Mouse (Mus musculus) kidney, adult 2 months (tissue): ENCODE results near the gene Pitpna. TPM values are rescaled to one million over a fixed set of nuclear protein-coding genes. Genes with fewer than 3 reads are reported as not detected.
A peak's percentile ranks its signal among the peaks of the same experiment; 100 is the strongest.

Experiments
- DNase-seq: peaks from one replicate; pipeline ENCODE4 v3.0.0; 2021
- H3K27ac ChIP-seq: fragments of 200-500 bp; 2 replicates; pipeline ENCODE4 v1.5.1; 2012; ENCODE audit warnings: low read depth, low read length, control low read depth, inconsistent platforms; ENCODE audit not compliant: insufficient read depth
- H3K27me3 ChIP-seq: fragments of 200-500 bp; replicated peaks from 2 replicates; pipeline ENCODE4 v1.6.1; 2012; ENCODE audit warnings: mild to moderate bottlenecking, moderate library complexity, low read length, inconsistent platforms; ENCODE audit not compliant: control insufficient read depth, insufficient read depth
- H3K36me3 ChIP-seq: fragments of 200-500 bp; 2 replicates; pipeline ENCODE4 v1.6.1; 2012; ENCODE audit warnings: mild to moderate bottlenecking, moderate library complexity, low read length, inconsistent platforms; ENCODE audit not compliant: control insufficient read depth, insufficient read depth
- H3K4me1 ChIP-seq: fragments of 200-500 bp; 2 replicates; pipeline ENCODE4 v1.6.1; 2011; ENCODE audit warnings: low read length; ENCODE audit not compliant: control insufficient read depth, insufficient read depth
- H3K4me3 ChIP-seq: fragments of 200-500 bp; 2 replicates; pipeline ENCODE4 v1.5.1; 2011; ENCODE audit warnings: mild to moderate bottlenecking, low read depth, low read length, control low read depth; ENCODE audit not compliant: insufficient read depth
- CTCF ChIP-seq: fragments of 200-500 bp; conservative IDR thresholded peaks from 2 replicates; pipeline ENCODE4 v1.5.1; 2011; ENCODE audit warnings: low read depth, mild to moderate bottlenecking, control low read depth, low read length, moderate library complexity, mixed read lengths; ENCODE audit not compliant: insufficient read depth, insufficient read length
- POLR2A ChIP-seq: fragments of 200-500 bp; IDR thresholded peaks from one replicate; pipeline ENCODE4 v1.6.1; 2011; ENCODE audit warnings: low read depth, low read length, control low read depth
- WGBS: fragments of 180-500 bp; shearing (Covaris S2); methylation state at CpG from one replicate; pipeline ENCODE4 v1.1.7; 2018; 5-methylcytosine and 5-hydroxymethylcytosine counted together
- polyA plus RNA-seq: library from polyadenylated mRNA; depleted of rRNA; stranded (reverse); fragments of >200 nt; gene quantifications from 2 replicates; pipeline ENCODE4 v1.2.3, GENCODE M21; 2012

Pitpna gene
- polyA plus RNA-seq, 1 experiment: 60.3 TPM

DNA sequence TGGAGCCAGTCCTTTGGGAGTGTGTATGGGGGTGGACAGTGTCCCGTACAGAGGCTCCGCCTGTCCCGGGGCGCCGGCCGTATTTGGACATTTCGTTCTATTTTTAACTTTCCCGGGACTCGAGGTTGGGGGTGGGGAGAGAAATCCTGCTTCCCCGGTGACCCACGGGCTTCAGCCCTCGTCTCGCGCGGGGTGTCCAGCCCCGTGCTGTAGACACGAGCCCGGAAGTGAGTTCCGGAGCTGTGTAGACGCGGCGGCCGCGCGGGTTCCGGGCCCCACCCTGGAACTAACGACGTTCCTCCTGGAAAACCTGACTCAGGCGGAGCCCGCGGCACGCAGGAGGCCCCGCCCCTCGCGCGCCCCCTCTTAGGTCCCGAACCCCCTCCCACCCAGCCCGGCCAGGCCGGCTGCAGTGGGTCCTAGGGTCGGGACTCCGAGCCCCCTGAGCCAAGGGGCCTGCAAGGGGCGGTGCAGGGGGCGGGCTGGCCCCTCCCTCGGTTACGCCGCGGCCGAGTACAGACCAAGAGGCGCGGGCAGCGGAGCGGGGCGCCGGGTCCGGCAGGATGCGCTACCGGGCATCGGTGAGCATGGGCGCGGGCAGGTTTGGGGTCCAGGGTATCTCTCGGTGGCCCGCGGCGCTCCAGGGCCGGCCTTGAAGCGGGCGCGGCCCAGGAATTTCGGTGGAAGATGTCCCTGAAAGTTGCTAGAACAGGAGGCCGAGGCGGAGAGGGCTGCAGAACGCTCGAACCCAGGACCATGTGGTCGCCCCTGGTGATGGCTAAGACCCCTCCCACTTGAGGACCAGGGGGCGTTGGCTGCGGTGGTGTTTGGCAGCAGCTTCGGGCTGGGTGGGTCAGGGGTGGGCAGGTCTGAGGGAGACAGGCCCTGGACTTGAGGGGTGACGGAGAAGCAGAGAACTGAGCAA lies 68.0 kb downstream of the Pitpna start:
- Histone ChIP-seq H3K4me1 (peaks cover 36% of the 10 kb centered on the region), H3K27me3 (no peaks in the 10 kb centered on the region), H3K4me3 (peak overlapping the region; percentile 78), H3K36me3 (no peaks in the 10 kb centered on the region; the same call in 1 of the 2 replicates), H3K27ac (peak overlapping the region; percentile 84)
- 2% methylated on average over 74 of the region's 78 CpGs for WGBS
- TF ChIP-seq POLR2A (no peak), CTCF (no peak)
- DNase-seq: peak; percentile 89

DNA sequence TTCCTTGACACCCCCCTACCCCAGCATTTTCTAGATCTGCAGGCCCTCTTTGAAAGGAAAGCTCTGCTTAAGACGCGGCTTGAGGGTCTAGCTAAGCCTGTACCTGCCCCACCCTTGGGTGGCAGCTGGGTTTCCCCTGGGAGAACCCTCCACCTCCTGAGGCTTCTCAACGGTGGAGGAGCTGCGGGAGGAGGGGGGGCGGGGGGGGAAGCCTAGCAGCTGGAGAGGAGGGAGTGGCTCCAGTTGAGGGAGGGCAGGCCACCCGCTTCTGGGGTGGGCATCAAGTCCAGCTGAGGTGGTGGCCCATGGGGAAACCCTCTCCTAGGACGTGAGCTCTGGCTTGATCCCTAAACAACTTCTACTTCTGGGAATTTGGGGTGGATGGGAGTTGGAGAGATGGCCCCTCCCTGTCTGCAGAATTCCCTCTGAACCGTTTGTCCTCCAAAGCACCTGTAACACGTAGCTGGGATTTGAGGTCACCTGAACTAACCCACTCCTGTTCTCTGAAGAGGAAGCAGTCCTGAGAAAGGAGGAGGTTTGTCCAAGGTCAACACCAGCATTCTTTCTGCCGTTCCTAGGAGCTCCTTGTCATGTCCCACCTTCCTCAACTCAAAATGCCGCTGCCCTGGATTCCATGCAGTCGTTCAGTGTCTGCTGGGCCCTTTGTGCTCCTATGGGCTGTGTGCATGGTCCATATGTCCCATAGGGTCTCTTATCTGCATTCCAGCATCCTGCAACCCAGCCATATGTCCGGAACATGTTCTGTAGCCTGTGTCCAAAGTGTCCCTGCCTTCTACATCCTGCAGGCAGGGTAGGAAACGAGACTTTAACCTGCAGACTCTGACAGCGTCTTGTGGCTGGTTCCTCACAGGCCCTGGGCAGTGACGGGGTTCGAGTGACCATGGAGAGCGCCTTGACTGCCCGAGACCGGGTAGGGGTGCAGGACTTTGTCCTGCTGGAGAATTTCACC lies 69.0 kb downstream of the Pitpna start:
- DNase-seq: peak; percentile 25
- H3K27ac ChIP-seq: peak overlapping the region; percentile 84

DNA sequence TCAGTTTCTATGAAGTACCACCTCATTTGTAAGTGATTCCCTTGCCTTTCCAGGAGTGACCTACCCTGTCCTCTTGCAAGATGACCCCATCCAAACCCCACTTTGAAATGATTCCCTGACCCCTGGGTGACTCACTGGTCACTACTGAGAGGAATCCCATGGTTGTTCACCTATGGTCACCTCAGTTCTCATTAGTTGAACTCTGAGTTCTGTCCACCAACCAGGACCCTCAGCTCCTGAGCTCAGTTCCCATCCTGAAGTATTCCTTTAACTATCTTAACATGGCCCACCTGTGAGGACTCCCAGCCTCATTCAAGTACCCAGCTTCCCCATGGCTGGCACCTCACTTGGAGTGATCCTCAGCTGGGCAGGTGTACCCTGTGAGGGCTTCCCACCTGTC lies 69.9 kb downstream of the Pitpna start:
- Histone ChIP-seq H3K27me3 (no peaks in the 10 kb centered on the region), H3K4me1 (peaks cover 29% of the 10 kb centered on the region), H3K27ac (no peak overlapping the region), H3K4me3 (no peak overlapping the region), H3K36me3 (no peaks in the 10 kb centered on the region; the same call in 1 of the 2 replicates)
- no peak for DNase-seq
- TF ChIP-seq POLR2A: no peak
- TF ChIP-seq CTCF: no peak

More for the DNA sequence above, 69.0 kb downstream of the Pitpna start:
- no peaks in the 10 kb centered on the region for H3K27me3 ChIP-seq
- no peaks in the 10 kb centered on the region; the same call in 1 of the 2 replicates for H3K36me3 ChIP-seq
- peaks cover 32% of the 10 kb centered on the region for H3K4me1 ChIP-seq
- no peak for TF ChIP-seq POLR2A
- TF ChIP-seq CTCF: no peak
- 43% methylated on average over 20 of the region's 20 CpGs for WGBS
- peak overlapping the region; percentile 78 for H3K4me3 ChIP-seq

DNA sequence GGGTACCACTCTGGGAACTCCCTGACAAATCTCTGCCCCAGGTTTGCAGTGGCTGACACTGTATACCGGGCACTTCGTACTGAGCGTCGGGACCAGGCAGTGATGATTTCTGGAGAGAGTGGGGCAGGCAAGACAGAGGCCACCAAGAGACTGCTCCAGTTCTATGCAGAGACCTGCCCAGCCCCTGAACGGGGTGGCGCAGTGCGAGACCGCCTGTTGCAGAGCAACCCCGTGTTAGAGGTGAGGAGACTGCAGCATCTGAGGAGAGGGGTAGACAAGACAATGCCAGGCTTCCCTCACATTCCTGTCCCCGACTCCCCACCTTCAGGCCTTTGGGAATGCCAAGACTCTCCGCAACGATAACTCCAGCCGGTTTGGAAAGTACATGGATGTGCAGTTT lies 70.4 kb downstream of the Pitpna start:
- no peak for DNase-seq
- Histone ChIP-seq H3K4me3 (no peak overlapping the region), H3K27ac (no peak overlapping the region), H3K4me1 (peaks cover 25% of the 10 kb centered on the region), H3K27me3 (no peaks in the 10 kb centered on the region), H3K36me3 (no peaks in the 10 kb centered on the region; the same call in 1 of the 2 replicates)
- WGBS: 90% methylated on average over 13 of the region's 13 CpGs
- TF ChIP-seq POLR2A: no peak
- TF ChIP-seq CTCF: no peak

DNA sequence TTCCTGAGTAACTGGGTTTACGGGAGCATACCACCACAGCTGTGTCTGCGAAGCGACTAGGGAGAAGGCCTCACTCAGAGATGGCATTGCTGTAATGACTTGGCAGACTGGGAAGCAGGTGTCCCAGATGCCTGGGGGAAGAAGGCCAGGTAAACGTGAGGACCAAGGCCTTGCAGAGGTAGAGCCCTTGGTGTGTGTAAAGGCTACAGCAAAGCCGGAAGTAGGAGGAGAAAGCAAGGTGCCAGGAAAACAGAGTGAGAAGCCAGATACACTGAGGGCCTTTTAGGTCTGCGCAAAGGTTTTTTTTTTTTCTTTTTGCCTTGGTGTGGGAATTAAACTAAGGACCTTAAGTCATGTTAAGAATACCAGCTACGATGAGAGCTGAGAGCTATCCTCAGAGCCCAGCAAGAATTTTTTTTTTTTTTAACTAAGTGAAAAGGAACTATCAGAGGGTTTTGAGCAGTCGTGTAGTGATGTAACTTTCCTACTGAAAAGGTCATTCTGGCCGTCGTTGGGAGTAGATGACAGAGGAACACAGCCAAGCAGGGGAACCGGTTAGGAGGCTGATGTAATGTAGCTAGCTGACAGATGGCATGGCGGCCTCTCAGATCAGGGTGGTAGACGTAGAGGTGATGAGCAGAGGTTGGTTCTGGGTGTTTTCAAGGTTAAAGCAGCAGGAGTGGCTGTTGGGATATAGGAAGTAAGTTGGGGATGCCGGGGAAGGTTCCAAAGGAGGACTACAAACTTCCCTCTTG lies 71.3 kb downstream of the Pitpna start:
- WGBS: 73% methylated on average over 14 of the region's 14 CpGs
- no peak overlapping the region for H3K4me3 ChIP-seq
- H3K4me1 ChIP-seq: peaks cover 20% of the 10 kb centered on the region
- no peak for DNase-seq
- H3K27ac ChIP-seq: no peak overlapping the region
- H3K27me3 ChIP-seq: no peaks in the 10 kb centered on the region
- TF ChIP-seq POLR2A (no peak), CTCF (no peak)
- no peaks in the 10 kb centered on the region; the same call in 1 of the 2 replicates for H3K36me3 ChIP-seq

DNA sequence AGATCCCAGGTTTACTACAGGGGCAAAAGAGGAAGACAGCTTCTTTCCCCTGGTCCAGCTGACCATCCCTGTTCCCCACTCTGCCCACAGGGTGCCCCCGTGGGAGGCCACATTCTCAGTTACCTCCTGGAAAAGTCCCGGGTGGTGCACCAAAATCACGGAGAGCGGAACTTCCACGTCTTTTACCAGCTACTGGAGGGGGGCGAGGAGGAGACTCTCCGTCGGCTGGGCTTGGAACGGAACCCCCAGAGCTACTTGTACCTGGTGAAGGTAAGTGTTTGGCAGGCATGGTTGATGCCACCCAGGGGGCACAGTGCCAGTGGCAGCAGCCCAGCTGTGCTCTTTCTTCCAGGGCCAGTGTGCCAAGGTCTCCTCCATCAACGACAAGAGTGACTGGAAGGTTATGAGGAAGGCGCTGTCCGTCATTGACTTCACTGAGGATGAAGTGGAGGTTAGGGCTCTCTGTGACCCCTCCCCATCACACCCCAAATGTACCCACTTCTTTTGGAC lies 72.2 kb downstream of the Pitpna start:
- TF ChIP-seq POLR2A (no peak), CTCF (no peak)
- H3K27ac ChIP-seq: no peak overlapping the region
- H3K27me3 ChIP-seq: no peaks in the 10 kb centered on the region
- 89% methylated on average over 12 of the region's 12 CpGs for WGBS
- no peaks in the 10 kb centered on the region; the same call in 1 of the 2 replicates for H3K36me3 ChIP-seq
- no peak overlapping the region for H3K4me3 ChIP-seq
- H3K4me1 ChIP-seq: peaks cover 11% of the 10 kb centered on the region
- DNase-seq: no peak
